Mouse (Mus musculus) CH12.LX (cell line): ENCODE data around the gene F9.

ENCODE experiments used
- CTCF ChIP-seq, 2 experiments: IDR thresholded peaks in 1 of 2; conservative IDR thresholded peaks in 1 of 2; 2 replicates each; pipeline ENCODE4 v1.5.1; 2011 to 2012; ENCODE audit warnings: low read depth in 2 of 2, low read length in 2 of 2, improper control_type of control experiment in 1 of 2, inconsistent platforms in 1 of 2, mild to moderate bottlenecking in 1 of 2, moderate library complexity in 1 of 2
- E2F4 ChIP-seq: IDR thresholded peaks from 2 replicates; pipeline ENCODE4 v1.6.1; 2011; ENCODE audit warnings: low read depth, low read length, improper control_type of control experiment; ENCODE audit not compliant: insufficient replicate concordance
- ELF1 ChIP-seq: IDR thresholded peaks from 2 replicates; pipeline ENCODE4 v1.6.1; 2014; ENCODE audit warnings: low read depth, mild to moderate bottlenecking, inconsistent platforms, low read length, improper control_type of control experiment
- ETS1 ChIP-seq: conservative IDR thresholded peaks from 2 replicates; pipeline ENCODE4 v1.6.1; 2012; ENCODE audit warnings: low read depth, mild to moderate bottlenecking, inconsistent platforms, low read length, improper control_type of control experiment, moderate library complexity
- GABPA ChIP-seq: IDR thresholded peaks from 2 replicates; pipeline ENCODE4 v1.6.1; 2012; ENCODE audit warnings: low read depth, low read length, improper control_type of control experiment, inconsistent platforms; ENCODE audit not compliant: insufficient replicate concordance
- HCFC1 ChIP-seq: IDR thresholded peaks from 2 replicates; pipeline ENCODE4 v1.6.1; 2012; ENCODE audit warnings: low read depth, mild to moderate bottlenecking, inconsistent platforms, low read length, improper control_type of control experiment
- IRF4 ChIP-seq: IDR thresholded peaks from 2 replicates; pipeline ENCODE4 v1.6.1; 2014; ENCODE audit warnings: low read depth, mild to moderate bottlenecking, inconsistent platforms, low read length, improper control_type of control experiment
- JUND ChIP-seq: conservative IDR thresholded peaks from 2 replicates; pipeline ENCODE4 v1.6.1; 2011; ENCODE audit warnings: low read depth, low read length, improper control_type of control experiment
- MXI1 ChIP-seq: IDR thresholded peaks from 2 replicates; pipeline ENCODE4 v1.6.1; 2011; ENCODE audit warnings: mild to moderate bottlenecking, low read depth, low read length, improper control_type of control experiment
- MYC ChIP-seq: IDR thresholded peaks from 2 replicates; pipeline ENCODE4 v1.6.1; 2011; ENCODE audit warnings: low read depth, mild to moderate bottlenecking, improper control_type of control experiment, low read length
- POLR2A ChIP-seq: IDR thresholded peaks from 2 replicates; pipeline ENCODE4 v1.6.1; 2011; ENCODE audit warnings: low read depth, mild to moderate bottlenecking, improper control_type of control experiment, low read length
- SIN3A ChIP-seq: IDR thresholded peaks from 2 replicates; pipeline ENCODE4 v1.6.1; 2012; ENCODE audit warnings: low read length, improper control_type of control experiment, inconsistent platforms
- TCF12 ChIP-seq: IDR thresholded peaks from 2 replicates; pipeline ENCODE4 v1.6.1; 2014; ENCODE audit warnings: low read depth, mild to moderate bottlenecking, inconsistent platforms, low read length, improper control_type of control experiment

DNA sequence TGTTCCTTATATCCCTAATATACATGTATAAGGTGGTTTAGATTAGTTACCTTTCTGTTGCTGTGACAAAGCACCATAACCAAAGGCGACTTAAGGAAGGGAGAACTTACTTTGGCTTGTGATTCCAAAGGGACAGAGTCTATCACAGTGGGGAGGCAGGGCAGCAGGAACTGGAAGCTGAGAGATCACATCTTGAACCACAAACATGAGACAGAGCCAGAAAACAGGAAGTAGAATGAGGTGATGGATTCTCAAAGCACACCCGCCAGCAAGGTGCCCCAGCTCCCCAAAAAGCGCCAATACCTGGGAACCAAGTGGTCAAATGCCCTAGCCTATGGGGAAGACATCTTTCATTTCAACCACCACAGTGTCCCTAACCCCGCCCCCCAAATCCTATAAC, 21.7 kb downstream of the F9 start:
- TF ChIP-seq POLR2A, result no peak
- TF ChIP-seq ETS1, result no peak
- no peak for TF ChIP-seq MXI1
- TF ChIP-seq CTCF (conservative IDR thresholded peaks at IDR 0.05 in 1 of 2, IDR thresholded peaks at IDR 0.05 in 1 of 2; ENCODE audit: low read depth in 2 of 2, low read length in 2 of 2), result no peak
- TF ChIP-seq TCF12, result no peak
- no peak for TF ChIP-seq JUND
- TF ChIP-seq E2F4, result no peak
- no peak for TF ChIP-seq GABPA
- no peak for TF ChIP-seq IRF4
- TF ChIP-seq HCFC1, result no peak
- TF ChIP-seq SIN3A, result no peak
- no peak for TF ChIP-seq ELF1
- TF ChIP-seq MYC, result no peak
